Mouse (Mus musculus): ENCODE measurements around the gene Ppp5c. TPM values are rescaled to one million over a fixed set of nuclear protein-coding genes. Genes with fewer than 3 reads are reported as not detected.

Ppp5c gene
- 44.1 TPM for polyA plus RNA-seq (2015; fragmentation: Illumina TruSeq; extraction: RNeasy Lipid Tissue Mini Kit (QIAGEN cat#74804); ENCODE audit: insufficient read depth, low read depth, low replicate concordance)

DNA sequence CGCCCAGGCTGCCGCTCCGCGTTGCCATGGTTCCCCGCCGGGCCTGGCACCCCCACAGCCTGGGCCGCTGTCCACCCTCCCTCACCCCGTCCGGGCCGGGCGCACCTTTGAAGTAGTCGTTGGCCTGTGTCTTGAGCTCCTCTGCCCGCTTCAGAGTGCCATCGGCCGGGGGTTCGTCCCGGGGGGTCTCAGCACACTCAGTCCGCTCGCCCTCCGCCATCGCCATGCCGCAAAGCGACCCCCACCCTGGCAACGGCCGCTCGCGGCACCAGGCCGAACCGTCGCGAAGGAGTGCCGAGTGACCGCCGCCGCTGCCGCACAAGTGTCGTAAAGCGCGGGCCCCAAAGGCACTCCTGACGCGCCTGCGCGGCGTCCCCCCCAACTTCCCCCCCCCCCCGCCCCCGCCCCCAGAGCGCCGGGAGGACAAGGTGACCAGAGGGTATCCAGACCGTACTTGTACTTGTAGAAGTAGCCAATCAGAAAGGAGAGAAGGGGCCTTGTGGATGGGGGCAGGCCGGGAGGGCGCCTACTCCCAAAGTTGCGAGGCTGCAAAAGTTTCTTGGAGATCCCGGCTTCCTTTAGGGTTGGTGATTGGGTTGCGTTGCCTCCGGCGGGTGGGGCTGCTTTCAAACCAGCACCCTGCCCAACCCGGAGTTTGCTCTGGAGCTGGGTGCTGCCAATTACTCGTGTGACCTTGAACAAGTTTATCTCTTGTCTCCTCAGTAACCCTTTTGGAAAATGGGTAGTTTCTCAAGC lies at the start of gene Ppp5c:
TSS of gene Ppp5c (minus strand) at position 337 of the 756 bp plus-strand sequence.

DNA sequence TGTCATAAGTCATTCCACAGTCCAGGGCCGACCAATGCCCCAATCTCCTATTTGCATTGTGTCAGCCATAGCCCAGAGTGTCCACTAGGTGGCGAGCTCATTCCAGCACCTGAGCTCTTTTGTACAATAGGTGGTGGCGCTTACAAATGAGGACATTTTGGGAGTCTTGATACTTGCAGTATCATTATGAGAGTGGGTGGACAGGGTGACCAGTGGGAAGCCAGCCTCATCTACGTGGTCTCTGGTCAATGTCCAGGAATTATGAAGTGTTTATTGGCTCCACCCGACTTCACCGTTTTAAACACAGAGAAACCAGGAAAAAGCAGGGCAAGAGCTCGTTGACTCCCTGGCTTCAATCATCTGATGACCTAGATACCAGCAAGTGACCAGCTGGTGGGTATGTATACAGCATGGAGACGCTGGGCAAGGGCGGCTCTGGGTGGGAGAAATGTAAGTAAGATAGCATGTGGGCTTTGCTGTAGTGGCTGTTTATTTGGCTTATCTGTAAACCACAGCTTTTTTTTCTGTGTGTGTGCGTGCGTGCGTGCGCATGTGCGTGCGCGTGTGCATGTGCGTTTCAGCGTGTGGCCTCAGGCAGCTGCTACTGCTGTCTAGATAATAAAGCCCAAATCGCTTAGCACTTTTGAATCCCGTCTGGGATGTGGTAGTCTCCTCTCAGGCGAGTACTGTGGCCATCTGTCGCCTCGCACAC lies 46.3 kb upstream of the Ppp5c start, which contains the start of gene Psg16:
TSS of gene Psg16 (plus strand) at position 137 of the 712 bp plus-strand sequence.

DNA sequence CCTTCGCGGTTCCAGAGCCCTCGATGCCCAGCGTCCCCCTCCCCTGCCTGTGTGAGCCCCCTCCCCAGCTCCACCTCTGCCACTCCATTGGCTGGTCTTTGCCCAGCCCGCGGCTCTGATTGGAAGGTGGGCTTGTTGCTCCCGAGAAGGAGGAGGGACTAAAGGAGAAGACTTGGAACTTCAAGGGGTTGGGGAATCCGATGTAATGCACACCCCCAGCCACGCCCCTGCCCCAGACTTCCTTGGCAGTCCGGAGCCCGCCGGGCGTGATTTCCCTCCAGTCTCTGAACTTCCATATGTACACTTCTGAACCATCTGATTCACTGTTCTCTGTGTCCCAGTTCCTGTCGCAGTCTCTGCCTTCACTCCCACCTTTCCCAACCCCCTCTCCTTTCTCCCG lies 34.7 kb upstream of the Ppp5c start, which contains the start of gene Hif3a:
TSS of gene Hif3a (minus strand) at position 39 of the 400 bp plus-strand sequence.

DNA sequence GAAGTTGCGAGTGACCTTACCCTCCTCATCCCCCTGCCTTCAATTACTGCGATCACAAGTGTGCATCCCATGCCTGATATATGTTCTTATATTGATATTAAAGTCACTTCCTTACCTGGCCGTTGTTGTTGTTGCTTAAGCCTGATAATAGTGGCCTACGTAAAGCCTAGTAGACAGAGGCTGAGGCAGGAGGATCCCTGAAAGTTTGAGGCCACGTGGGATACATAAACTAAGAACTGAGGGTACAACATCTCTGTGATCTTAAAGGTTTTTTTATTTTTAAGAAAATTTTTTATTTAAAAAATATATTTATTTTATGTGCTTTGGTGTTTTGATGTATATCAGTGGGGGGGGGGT lies 35.3 kb downstream of the Ppp5c start, which contains the start of gene Ccdc8:
TSS of gene Ccdc8 (plus strand) at position 258 of the 357 bp plus-strand sequence.

DNA sequence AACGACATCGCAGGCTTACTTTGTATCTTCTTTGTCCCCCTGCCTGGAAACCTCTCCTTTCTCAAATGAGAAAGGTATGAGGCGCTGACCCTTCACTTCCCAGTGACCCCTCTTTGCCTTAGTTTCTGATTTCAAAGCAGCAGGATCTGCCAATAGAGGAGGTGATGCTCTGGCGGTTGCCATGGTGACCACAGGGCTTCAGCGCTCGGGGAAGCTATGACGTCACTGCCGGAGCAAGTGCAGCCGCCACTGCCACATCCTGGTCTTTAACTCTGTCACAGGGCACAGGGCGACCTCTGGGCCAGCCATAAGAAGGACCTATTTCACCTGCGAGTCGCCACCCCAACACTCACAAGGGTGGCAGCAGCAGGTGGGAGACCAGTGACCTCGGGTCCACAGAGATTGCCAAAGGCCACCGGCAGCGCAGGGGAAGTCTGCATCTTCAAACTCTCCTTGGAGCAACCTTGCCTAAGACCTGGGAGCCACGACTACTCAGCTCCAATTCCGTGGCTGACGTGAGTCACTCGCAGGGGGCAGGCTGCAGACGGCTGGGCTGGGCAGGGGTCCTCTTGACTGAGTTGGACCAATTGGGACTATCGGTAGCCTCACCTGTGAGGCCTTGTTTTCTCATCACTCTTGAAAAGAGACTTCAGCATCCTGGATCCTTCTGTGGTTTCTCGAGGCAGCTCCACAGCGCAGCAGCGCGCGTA lies 44.7 kb downstream of the Ppp5c start, which contains the start of gene Gm42372:
TSS of gene Gm42372 (plus strand) at position 228 of the 710 bp plus-strand sequence.

DNA sequence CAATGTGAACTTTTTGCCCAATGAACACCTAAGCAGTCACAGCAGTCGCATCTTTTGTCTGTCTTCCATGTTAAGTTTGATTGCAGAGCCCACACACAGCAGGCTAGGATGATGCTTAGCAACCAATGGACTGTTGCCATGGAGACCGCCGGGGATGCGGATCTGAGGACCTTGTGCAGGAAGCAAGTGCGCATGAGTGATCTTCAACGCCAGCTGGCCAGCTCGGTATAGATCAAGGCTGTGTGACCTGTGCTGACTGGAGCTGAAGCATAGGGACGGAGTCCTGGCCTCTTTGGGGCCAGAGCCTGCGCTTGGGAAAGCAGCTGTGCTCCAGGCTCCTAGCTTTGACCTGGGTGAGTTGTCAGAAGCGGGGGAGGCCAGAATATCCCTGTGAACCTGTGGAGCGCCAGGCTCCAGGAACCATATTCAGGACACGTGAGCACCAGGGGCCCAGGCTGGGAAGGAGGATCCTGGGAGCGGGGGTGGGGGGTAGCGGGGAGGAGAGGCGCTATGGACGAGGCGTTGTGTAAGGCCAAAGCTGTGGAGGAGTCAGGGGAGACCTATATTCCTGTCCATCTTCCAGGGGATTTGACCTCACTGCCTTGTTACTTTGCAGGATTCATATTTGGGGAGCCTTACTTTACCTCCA lies 68.1 kb downstream of the Ppp5c start, which contains the start of gene Pnmal1:
TSS of gene Pnmal1 (plus strand) at position 141 of the 649 bp plus-strand sequence.

Other genes starting within 250 kb of the Ppp5c start
- gene Slc1a5, start 246.6 kb downstream of the Ppp5c start, polyA plus RNA-seq (2015; fragmentation: Illumina TruSeq; extraction: RNeasy Lipid Tissue Mini Kit (QIAGEN cat#74804); ENCODE audit: insufficient read depth, low read depth, low replicate concordance): 94.8 TPM
- 28.4 TPM for gene Strn4, start 212.0 kb downstream of the Ppp5c start, polyA plus RNA-seq (2015; fragmentation: Illumina TruSeq; extraction: RNeasy Lipid Tissue Mini Kit (QIAGEN cat#74804); ENCODE audit: insufficient read depth, low read depth, low replicate concordance)
- gene Fkrp, start 211.2 kb downstream of the Ppp5c start, polyA plus RNA-seq (2015; fragmentation: Illumina TruSeq; extraction: RNeasy Lipid Tissue Mini Kit (QIAGEN cat#74804); ENCODE audit: insufficient read depth, low read depth, low replicate concordance): 4.5 TPM
- 6.3 TPM for gene Prkd2, start 185.0 kb downstream of the Ppp5c start, polyA plus RNA-seq (2015; fragmentation: Illumina TruSeq; extraction: RNeasy Lipid Tissue Mini Kit (QIAGEN cat#74804); ENCODE audit: insufficient read depth, low read depth, low replicate concordance)
- 1.1 TPM for gene Dact3, start 152.6 kb downstream of the Ppp5c start, polyA plus RNA-seq (2015; fragmentation: Illumina TruSeq; extraction: RNeasy Lipid Tissue Mini Kit (QIAGEN cat#74804); ENCODE audit: insufficient read depth, low read depth, low replicate concordance)
- gene Gng8, start 136.1 kb downstream of the Ppp5c start, polyA plus RNA-seq (2015; fragmentation: Illumina TruSeq; extraction: RNeasy Lipid Tissue Mini Kit (QIAGEN cat#74804); ENCODE audit: insufficient read depth, low read depth, low replicate concordance): 2.3 TPM
- gene Ptgir, start 121.4 kb downstream of the Ppp5c start, polyA plus RNA-seq (2015; fragmentation: Illumina TruSeq; extraction: RNeasy Lipid Tissue Mini Kit (QIAGEN cat#74804); ENCODE audit: insufficient read depth, low read depth, low replicate concordance): 1.8 TPM
- gene Calm3, start 103.8 kb downstream of the Ppp5c start, polyA plus RNA-seq (2015; fragmentation: Illumina TruSeq; extraction: RNeasy Lipid Tissue Mini Kit (QIAGEN cat#74804); ENCODE audit: insufficient read depth, low read depth, low replicate concordance): 43.4 TPM
- 11.8 TPM for gene Pnmal2, start 83.2 kb downstream of the Ppp5c start, polyA plus RNA-seq (2015; fragmentation: Illumina TruSeq; extraction: RNeasy Lipid Tissue Mini Kit (QIAGEN cat#74804); ENCODE audit: insufficient read depth, low read depth, low replicate concordance)
- gene Pnmal1, start 68.2 kb downstream of the Ppp5c start, polyA plus RNA-seq (2015; fragmentation: Illumina TruSeq; extraction: RNeasy Lipid Tissue Mini Kit (QIAGEN cat#74804); ENCODE audit: insufficient read depth, low read depth, low replicate concordance): 1.4 TPM
- 0.20 TPM for gene Gm42372, start 44.8 kb downstream of the Ppp5c start, polyA plus RNA-seq (2015; fragmentation: Illumina TruSeq; extraction: RNeasy Lipid Tissue Mini Kit (QIAGEN cat#74804); ENCODE audit: insufficient read depth, low read depth, low replicate concordance)
- 0.76 TPM for gene Ccdc8, start 35.2 kb downstream of the Ppp5c start, polyA plus RNA-seq (2015; fragmentation: Illumina TruSeq; extraction: RNeasy Lipid Tissue Mini Kit (QIAGEN cat#74804); ENCODE audit: insufficient read depth, low read depth, low replicate concordance)
- gene Hif3a, start 34.5 kb upstream of the Ppp5c start, polyA plus RNA-seq (2015; fragmentation: Illumina TruSeq; extraction: RNeasy Lipid Tissue Mini Kit (QIAGEN cat#74804); ENCODE audit: insufficient read depth, low read depth, low replicate concordance): 0.17 TPM
- gene Psg16, start 46.1 kb upstream of the Ppp5c start, polyA plus RNA-seq (2015; fragmentation: Illumina TruSeq; extraction: RNeasy Lipid Tissue Mini Kit (QIAGEN cat#74804); ENCODE audit: insufficient read depth, low read depth, low replicate concordance): 0.92 TPM
- not detected for gene Ceacam3, start 122.4 kb upstream of the Ppp5c start, polyA plus RNA-seq (2015; fragmentation: Illumina TruSeq; extraction: RNeasy Lipid Tissue Mini Kit (QIAGEN cat#74804); ENCODE audit: insufficient read depth, low read depth, low replicate concordance)
- gene Psg29, start 175.6 kb upstream of the Ppp5c start, polyA plus RNA-seq (2015; fragmentation: Illumina TruSeq; extraction: RNeasy Lipid Tissue Mini Kit (QIAGEN cat#74804); ENCODE audit: insufficient read depth, low read depth, low replicate concordance): not detected

Measured in pancreas, adult 10 weeks (tissue).